Mouse (Mus musculus) left cerebral cortex, adult 2 months (tissue): ENCODE measurements at regions not wholly inside any gene's neighbourhood (a gene's known extent, or its start where the extent isn't known, plus 50 kb on each side); places are given as distances from the start of the nearest gene placed in this dataset.
"Not testable (repeated sequence)": the region's sequence is repeated elsewhere in the genome, so short reads cannot be mapped to it uniquely, and the experiment has no call there.

Experiments
- DNase-seq, 2 experiments: peaks; one replicate each; pipeline ENCODE4 v3.0.0; 2021 to 2022; ENCODE audit warnings: low spot score in 2 of 2, mixed read lengths in 1 of 2; ENCODE audit errors: extremely low spot score in 1 of 2
- H3K27ac ChIP-seq: fragments of 200-600 bp; 2 replicates; pipeline ENCODE4 v1.8.1; 2022
- H3K4me3 ChIP-seq: fragments of 200-600 bp; 2 replicates; pipeline ENCODE4 v1.8.1; 2022
- CTCF ChIP-seq: fragments of 200-600 bp; IDR thresholded peaks from 2 replicates; pipeline ENCODE4 v1.8.1; 2022; ENCODE audit warnings: antibody characterized with exemption, mild to moderate bottlenecking, moderate library complexity
- intact Hi-C: fragments of 180-260 bp; cut with DNase I; formaldehyde crosslinking; loops from one replicate; pipeline ENCODE4 v1.15.1; 2025

DNA sequence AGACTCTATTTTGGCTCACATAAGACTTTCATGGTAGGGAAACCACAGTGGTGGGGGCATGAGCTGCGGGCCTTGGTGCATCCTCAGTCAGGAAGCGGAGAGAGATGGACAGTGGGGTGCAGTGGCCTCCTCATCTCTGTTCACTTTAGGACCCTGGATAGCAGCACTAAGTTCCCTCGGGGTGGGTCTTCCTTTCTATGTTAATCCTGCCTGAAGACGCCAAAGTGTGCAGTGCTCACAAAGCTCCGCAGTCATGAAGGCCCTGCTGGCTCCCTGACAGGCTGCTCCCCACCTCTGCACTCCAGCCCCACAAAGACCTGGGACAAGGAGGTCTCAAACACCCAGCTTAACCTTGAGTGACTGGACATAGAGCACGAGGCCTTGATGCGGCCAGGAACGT lies 56.8 kb downstream of the Sox1 start:
- TF ChIP-seq CTCF: no peak
- intact Hi-C loops: no loop called here
- no peak overlapping the region for H3K27ac ChIP-seq
- H3K4me3 ChIP-seq: no peak overlapping the region
- DNase-seq: no peak

DNA sequence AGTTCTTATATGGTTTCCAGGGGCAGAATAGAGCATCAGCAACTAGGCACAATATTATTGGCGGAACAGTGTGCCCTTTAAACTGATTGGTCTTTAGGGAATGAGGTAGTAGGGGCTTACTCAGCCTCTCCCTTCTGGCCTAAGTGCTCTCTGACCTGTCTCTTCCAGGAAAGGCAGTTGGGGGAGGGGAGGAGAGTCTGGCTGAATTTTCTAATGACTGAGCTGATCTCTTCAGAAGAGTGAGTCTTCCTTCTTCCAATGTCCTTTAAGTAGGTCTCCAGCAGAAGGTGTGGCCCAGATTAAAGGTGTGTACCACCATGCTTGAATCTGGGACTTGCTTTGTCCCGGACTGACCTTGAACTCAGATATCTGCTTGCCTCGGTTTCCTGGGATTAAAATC lies 60.3 kb downstream of the Sox1 start:
- DNase-seq, H3K4me3 ChIP-seq, H3K27ac ChIP-seq, intact Hi-C loops: not testable (repeated sequence)

DNA sequence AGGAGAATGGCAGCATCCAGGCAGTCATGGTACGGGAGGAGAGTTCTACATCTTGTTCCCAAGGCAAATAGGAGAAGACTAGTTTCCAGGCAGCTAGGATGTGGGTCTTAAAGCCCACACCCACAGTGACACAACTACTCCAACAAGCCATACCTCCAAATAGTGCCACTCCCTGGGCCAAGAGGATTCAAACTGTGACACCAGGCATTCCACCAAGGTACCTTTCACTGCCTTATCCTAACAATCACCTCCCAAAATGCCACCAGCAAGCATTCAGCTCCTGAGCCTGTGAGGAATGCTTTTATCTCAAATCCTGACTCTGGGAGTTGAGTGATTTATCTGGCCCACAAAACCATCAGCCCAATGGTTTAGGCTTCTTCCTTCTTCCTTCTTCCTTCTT lies 61.2 kb downstream of the Sox1 start:
- H3K4me3 ChIP-seq: no peak overlapping the region
- no peak overlapping the region for H3K27ac ChIP-seq
- no peak for TF ChIP-seq CTCF
- DNase-seq: no peak
- intact Hi-C loops: no loop called here

DNA sequence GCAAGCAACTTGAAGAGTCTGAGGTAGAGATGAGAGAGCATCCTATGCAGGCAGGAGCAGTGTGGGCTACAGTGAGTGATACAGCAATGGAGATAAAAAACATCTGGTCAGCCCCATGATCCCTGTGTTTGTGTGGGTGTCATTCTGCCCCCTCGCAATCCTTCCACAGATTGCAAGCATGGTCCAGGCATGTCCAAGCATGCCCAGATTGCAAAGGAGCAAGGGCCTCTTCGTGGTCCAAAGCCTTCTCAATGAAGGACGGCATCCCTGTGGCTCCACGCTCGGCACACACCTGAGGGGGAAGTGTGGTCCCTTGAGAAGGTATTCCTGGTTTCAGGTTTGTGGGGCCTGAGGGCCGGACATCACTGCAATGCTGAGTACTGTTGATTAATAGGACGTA lies 61.9 kb downstream of the Sox1 start:
- Histone ChIP-seq H3K27ac (no peak overlapping the region), H3K4me3 (no peak overlapping the region)
- intact Hi-C loops: no loop called here
- TF ChIP-seq CTCF: no peak
- DNase-seq: no peak

DNA sequence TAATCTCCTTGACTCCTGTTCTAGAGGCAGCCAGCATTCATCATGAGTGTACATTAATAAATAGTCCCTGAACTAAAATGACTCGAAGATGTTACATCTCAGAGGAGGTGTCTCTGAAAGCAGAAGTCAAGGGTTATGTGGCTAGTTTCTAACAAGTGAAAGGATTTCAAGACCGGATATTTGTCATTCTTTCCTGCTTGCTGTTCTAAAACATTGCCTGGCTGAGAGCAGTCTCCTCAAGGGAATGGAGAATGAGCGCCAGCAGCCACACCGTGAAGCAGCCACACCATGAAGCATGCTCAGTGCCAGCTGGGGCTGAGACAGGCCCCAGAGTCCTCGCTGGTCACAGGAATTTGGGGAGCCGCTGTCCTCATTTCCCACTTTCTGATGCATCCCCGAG lies 71.8 kb downstream of the Sox1 start:
- intact Hi-C loops: no loop called here
- Histone ChIP-seq H3K27ac (no peak overlapping the region), H3K4me3 (no peak overlapping the region)
- DNase-seq: no peak
- TF ChIP-seq CTCF: no peak

DNA sequence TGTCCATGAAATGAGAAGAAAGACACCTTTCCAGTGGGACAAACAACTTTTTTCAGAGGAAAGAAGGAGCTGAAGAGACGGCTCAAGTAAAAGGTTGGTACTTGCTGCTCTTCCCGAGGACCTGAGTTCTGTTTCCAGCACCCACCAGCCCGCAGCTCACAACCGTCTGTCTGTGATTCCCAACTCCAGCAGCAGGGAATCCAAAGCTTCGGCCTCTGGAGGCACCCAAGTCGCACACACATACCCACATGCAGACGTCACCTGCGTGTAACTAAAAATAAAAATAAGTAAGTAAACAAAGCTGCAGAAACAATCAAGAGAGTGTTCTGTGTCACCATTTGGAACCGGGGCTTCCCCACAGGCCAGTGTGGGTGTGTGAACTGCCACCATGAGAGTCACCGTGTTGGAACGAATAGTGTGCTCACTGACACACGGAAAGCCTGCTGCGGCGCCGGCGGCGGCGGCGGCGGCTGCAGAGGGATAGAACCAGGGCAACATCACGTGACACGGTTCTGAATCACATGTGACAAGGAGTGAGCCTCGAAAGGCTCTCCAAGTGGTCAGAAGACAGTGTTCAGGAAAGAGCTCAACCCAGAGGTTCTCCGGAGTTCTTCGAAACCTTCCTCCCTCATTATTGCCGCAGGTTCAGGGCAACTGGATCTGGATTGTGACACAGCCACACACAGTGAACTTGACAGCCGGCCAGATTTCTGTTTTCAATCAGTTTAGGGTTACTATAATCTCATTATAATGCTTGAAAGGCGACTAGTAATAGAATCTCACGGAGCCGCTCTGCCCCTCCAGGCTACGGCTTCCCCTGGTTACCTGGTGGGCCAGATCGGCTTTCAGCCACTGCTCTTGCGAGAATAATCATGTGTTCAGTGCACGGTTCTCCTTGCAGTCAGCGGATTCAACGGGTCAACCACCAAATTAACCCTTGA lies 72.6 kb downstream of the Sox1 start:
- no peak overlapping the region for H3K4me3 ChIP-seq
- intact Hi-C loops: no loop called here

DNA sequence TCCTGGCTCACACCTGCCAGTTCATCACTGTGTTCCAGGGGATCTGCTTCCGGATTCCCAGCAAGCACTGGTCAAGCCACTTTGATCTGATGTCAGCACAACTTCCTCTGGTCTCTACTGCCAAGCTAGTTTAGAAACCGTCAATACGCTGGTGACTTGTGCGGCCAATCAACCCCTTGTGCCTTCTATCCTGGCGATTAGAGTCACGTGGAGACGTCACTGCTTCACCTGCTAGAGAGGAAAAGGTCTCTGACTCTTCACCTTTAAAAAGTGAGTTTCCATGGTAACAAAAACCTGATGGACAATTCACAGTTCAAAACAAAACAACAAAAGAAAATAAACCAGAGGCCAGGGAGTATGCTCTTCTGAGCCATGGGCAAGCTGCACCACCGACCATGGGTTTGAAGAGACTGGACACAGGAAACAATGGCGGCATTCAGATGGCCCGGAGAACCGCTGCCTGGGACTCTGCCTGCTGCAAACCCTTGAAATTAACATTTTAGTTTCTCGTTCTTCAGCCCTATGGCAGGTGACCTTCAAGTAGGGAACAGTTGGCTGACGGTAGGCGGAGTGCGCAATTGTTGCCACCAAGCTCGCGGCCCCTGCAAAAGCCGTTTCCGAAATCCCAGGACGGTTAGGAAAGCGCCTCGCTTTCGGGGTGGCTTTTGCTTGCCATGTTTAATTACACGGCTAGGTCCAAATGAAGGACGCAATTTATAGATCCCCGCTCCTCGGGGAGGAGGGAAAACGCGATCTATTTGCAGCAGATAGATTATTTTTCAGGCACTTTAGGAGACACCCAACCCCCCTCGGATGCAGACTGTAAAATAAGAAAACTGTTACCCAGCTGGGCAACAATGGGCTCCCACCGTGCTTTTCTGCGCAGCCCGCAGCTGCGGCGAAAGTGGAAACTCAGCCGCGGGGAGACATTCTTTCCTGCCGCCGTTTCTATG lies 82.6 kb downstream of the Sox1 start:
- DNase-seq: peak in 1 of 2 experiments; percentile 16
- Histone ChIP-seq H3K4me3 (peak overlapping the region; percentile 39), H3K27ac (no peak overlapping the region)
- intact Hi-C loops: no loop called here
- no peak for TF ChIP-seq CTCF

More for the DNA sequence above, 72.6 kb downstream of the Sox1 start:
- no peak overlapping the region for H3K27ac ChIP-seq
- no peak for DNase-seq
- no peak for TF ChIP-seq CTCF

DNA sequence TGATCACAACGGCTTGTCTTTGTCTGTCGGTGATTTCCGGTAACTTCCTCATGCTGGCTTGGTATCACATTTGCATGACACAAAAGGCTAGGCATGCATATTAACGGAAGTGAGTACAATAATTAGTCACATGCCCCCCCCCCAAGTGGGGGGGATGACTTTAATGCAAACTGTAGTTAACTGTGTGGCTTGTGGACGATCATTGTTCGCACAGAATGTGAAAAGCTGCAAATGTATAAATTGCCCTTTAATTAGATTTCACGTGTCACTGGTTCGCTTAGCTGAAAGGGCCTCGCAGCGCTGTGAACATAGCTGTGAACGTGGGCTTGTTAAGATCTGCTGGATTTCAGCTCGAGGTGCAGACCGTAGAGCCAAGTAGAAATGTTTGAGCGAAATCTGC lies 86.8 kb downstream of the Sox1 start:
- no peak overlapping the region for H3K27ac ChIP-seq
- no peak overlapping the region for H3K4me3 ChIP-seq
- DNase-seq: no peak
- intact Hi-C loops: no loop called here
- no peak for TF ChIP-seq CTCF

DNA sequence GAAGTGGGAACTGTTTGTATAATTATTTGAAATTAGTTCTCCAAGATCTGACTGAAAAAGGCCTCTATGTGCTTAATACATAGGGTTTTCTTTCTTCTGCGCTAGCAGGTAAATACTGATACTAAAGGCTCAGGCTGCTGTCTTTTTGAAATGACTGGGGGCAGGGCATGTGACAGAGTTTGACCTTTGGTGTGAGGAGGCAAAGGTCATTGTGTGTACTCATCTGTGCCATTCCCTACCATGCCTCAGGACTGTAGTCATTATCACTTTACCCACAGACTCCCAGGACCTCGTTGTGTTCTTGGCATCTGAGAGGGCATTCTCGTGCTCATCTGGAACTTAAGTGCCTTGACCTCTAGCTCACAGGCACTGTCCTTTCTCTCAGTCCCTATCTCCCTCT lies 88.5 kb downstream of the Sox1 start:
- DNase-seq: no peak
- intact Hi-C loops: no loop called here
- Histone ChIP-seq H3K4me3 (no peak overlapping the region), H3K27ac (no peak overlapping the region)
- no peak for TF ChIP-seq CTCF

DNA sequence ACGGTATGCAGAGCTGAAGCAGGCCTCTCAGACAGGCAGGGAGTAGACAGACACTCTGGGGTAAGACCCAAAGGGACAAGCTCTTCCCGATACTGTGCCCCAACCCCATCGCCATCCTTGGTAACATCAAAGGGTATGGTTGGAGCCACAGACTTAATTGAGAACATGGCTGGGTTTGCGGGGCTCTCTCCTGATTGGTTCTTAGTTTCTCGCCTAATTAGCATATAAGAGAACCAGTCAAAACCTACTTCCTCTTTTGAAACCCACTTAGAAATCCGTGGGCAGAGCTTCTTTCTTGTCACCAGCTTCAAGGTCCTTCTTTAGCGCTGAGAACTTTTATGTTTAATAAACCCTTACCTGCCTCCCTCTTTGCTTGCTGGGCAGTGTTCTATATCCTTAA lies 87.5 kb upstream of the Spaca7 start:
- H3K27ac ChIP-seq: no peak overlapping the region
- TF ChIP-seq CTCF: no peak
- intact Hi-C loops: loop anchor here (5.0 kb wide), 1 partner anchor 53 kb away; no protein-coding TSS in a partner anchor
- no peak for DNase-seq
- H3K4me3 ChIP-seq: no peak overlapping the region

DNA sequence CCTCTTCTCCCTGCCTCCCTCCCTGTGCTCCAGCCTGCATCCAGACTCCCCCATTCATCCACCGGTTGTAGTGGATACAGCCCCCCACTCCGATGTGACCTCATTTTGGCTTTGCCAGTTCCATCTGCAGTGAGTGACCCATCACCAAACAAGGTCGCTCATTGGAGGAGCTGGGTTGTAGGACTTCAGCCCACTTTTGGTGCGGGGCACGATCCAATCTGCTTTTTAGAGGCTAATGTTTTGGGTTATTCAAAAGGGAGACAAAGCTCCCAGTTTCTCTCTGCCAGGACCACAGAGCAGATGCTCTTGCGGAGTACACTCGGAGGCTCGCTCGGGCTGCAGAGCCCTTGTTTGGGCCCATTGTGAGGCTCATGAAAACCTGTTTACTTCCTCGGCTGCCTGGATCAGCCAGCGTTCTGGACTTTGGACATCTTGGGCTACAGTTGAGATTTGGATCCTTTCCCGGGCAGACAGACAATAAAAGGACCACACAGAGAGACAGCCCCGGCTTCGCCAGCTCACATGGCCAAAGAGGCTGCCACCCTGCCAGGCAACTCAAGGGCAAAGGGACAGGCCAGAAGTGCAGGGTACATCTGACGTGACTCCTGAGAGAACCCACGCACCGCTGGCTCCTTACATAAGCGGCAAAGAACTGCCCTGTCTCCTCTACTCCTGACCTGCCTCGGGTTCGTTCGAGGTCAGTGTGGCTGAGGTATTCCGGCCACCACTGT lies 86.3 kb upstream of the Spaca7 start:
- H3K4me3 ChIP-seq: no peak overlapping the region
- DNase-seq: peak; percentile 44 to 65
- TF ChIP-seq CTCF: no peak
- peak overlapping the region; percentile 8; the same call in 1 of the 2 replicates for H3K27ac ChIP-seq
- intact Hi-C loops: loop anchor here (2.0 to 5.0 kb wide), 2 partner anchors 54 to 86 kb away; no protein-coding TSS in a partner anchor
